Mouse (Mus musculus) spleen, postnatal 36 days (tissue): ENCODE results near the gene Ilkap.
A peak's percentile ranks its signal among the peaks of the same experiment; 100 is the strongest.

Experiments used
- DNase-seq, 2 experiments: peaks; one replicate each; pipeline ENCODE4 v3.0.0; 2022; ENCODE audit warnings: low spot score in 2 of 2, mixed read lengths in 1 of 2

Ilkap gene

DNA sequence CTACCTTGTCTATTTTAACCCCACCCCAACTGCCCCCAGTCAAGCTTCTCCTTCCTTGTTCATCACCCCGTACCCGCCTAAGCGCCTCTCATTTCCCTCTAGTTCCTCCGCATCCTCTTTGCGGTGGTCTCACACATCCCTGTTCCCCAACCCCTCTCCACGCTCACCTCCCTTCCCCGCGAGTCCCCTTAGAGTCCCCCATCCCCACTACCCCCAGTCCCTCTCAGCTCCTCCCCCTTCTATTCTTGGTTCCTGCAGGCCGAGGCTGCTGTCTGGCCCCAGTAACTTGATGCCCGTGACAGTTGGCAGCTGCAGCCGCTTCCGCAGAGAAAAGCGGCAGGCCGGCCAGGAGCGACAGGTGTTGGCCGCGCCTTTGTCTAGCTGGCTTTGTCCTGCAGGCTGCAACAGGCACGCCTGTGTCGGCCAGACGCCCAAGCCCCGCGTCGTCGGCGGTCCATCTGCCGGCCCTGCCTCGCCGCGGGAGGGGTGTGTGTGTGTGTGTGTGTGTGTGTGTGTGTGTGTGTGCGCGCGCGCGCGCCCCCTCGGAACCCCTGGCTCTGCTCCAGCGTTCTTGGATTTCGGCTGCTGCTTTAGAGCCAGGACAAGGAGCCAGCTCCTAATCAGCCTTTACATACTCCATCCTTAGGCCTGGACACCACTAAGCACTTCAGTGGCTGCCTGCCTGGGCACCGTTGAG is 15.4 kb upstream of the Ilkap start, which contains the start of gene Hes6:
Hes6 (minus strand) TSS at position 141 of the 697 bp plus-strand sequence.
- DNase-seq, result peak; percentile 54 to 70

DNA sequence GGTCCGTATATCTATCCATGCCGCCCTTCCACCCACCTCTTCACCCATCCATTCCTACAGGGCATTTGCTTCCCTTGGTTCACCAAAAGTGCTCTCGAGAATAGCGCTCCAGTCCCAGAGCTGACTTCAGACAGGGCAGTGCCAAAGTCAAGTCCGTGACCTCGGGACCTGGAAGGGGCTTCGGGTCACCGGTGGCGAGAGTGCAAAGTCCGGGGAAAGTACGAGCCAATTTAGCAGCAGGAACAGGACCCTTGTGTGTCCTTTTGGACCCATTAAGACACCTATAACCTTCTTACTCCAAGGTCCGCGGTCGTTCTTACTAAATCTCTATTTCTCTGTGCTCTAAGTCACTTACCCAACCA is 14.9 kb upstream of the Ilkap start:
- DNase-seq, result no peak

DNA sequence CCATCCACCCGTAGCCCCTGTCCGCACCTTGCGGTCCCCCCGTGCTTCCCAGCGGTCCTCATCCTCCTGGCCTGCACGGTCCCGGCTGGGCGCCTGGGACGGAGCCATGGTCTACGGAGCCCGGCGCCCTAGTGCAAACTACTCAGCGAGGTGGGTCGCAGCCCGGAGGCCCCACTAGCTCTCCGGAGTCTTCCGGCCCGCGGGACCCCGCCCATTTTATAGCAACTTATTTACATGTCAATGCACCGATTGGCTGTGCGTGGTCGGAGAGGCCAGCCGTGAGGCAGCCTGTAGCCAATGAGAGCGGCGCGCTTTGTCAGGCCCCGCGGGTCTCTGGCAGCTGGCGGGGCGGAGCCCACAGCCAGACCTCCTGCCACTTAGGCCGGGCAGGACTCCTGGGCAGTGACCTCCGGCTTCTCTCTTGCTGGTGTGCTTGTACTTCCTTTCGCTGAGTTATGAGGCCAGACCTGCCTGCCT is 14.5 kb upstream of the Ilkap start:
- peak; percentile 97 for DNase-seq

DNA sequence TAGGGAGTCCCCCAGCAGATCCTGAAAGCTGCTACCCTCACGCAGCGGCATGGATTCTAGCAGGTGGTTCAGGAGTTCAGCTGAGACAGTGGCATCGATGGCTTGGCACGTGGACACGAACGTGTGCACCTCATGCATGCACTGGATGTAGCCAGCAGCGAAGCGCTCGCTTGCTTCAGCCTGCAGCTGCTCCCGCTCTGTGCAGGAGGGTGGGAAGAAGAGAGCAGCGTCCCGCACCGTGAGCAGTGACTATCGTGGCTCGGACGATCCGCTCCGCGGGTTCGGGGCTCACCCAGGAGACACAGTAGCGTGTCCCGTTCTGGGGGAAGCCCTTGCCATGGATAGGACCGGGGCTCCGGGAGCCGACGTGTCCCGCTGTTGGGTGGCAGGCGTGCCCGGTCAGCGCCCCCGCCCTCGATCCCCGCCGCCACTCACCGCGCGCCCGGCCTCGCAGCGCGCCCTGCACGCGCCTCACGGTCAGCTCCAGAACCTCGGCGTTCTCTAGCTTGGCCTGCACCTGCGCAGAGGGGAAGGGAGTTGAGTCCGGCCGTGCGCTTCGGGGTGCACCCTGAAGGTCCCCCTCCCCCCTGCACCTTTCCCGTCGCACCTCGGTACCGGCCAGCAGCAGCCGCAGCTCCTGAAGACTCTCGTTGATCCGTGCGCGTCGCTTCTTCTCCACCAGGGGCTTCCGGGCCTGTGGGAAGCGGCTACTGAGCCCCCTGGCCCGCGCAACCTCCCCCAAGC is 13.8 kb upstream of the Ilkap start:
- DNase-seq, result peak; percentile 34 to 43

DNA sequence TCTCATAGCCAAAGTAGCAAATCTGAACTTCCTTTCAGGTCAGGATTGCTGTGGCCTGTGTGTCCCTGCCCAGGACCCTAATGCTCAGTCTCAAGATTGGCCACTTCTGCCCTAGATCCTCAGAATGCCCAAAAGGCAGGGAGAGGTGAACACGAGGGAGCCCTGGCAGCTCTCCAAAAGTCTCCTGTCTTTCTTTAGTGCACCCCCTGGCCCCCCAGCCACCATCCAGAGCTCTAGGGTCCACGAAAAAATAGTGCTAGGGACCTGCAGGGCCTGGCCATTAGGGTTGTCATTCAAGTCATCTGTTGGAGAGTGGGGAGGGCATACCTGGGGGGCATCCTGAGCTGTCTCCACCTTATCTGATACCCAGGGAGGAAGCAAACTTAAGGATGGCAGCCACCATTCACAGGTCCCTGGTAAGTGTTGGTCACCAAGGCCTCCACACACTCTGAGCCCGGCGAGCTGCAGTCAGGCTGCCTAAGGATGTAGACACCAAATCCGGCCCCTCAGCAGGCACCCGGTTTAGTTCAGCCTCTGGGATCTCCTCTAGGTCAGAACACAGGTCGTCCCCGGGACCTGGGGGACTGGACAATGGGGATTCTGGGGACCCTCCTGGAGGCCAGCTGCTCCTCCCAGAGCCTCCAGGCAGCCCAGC is 13.1 kb upstream of the Ilkap start:
- no peak for DNase-seq

DNA sequence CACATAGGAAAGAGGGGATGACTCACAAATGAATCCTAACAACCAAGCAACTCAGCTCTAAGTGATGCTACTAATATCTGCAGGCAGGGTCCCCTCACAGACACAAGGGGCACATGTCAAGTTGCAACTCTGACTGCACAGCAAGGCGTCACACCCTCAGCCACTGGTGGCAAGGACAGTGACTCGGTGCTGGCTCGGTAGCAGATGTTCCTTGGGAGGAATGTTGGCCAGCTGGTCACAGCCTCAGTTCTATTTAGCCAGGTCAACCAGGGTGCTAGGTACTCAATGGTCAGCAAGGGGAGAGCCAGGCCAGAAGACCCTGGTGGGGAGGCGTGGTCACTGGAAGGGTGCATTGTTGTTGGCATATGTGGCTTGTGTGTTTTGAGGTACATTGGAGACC is 9.2 kb upstream of the Ilkap start:
- DNase-seq, result no peak

DNA sequence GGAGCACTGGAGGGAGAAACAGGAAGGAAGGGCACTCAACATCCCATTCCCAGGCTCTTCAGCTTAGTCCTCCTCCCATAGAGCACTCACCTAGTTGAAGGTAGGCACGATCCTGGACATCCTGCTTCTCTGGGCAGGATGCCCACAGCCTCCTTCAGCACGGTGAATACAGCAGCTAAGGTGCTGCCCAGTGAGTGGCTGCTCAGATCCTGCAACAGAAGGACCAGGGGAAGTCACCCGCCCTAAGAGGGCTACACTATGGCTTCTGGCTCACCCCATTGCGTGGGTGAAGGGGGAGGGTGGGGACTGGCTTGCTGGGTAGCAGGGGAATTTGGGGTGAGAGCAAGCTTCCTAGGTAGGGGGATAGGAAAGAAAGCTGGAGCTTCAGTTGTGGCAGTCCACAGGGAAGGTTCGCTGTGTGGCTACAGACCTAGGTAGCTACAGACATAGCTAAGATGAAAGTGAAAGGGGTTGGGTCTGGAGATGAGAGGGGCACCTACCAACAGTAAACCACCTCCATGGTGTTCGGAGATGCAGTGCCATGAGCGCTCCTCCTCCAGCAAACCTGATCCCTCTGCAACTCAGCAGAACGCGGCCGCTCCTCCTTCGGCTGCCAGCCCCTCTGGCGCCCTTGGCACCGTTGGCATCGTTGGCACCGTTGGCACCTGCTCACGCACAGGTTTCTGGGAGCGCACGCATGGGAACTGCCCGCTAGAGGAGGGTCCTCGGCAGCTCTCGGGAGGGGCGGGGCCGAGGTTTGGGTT is 7.0 kb upstream of the Ilkap start:
- DNase-seq, result no peak

DNA sequence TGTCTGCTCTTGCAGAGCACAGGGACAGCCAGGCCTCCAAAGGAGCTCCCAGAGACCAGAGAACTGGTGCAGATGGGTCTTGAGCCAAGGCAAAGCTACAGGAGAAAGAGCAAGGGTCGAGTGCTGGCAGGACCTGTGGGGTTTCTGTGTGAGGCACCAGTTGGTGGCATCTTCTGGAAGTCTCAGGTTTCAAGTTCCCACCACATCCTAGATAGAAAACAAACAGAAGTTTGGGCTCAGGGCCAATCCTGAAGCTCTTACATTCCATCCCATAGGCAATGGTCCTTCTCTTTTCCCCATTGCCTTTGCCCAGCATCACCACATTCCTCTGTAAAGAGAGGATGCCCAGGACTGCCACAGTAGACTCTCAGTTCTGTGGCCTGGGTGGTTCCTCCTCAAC is 6.4 kb upstream of the Ilkap start:
- no peak for DNase-seq

DNA sequence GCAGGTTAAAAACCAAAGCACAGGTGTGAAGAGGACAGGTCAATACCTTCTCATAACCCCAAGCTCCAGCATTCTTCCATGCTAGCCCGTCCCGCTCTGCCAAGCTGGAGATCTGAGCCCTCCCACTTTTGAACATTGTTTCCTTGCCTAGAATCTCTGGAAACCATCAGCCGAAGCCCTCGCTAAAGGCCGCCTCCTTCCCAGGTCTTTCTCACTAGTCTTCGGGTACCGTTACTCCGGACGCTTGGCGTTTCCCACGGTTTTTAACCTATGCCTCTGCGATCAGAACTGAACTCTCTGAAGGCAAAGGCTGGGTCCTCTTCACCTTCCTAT is 722 bp downstream of the Ilkap start:
- peak in 1 of 2 experiments; percentile 9 for DNase-seq

DNA sequence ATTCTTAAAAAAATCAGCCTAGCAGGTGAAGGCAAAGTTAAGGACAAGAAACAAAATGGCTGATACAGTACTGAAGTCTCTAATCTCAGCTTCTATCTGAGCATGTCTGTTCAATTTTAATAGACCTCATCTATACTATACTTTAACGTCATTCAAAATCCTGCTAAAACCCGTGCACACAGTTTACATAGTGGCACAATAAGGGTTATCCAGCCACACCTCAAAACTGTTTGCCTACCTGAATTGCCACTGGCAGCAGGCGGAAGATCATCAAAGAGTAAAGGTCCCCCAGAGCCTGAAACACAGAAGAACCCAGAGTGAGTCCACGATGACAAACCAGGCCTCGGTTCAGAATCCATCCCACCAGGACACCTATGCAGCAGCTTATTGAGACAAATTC is 8.2 kb downstream of the Ilkap start:
- DNase-seq, result no peak

DNA sequence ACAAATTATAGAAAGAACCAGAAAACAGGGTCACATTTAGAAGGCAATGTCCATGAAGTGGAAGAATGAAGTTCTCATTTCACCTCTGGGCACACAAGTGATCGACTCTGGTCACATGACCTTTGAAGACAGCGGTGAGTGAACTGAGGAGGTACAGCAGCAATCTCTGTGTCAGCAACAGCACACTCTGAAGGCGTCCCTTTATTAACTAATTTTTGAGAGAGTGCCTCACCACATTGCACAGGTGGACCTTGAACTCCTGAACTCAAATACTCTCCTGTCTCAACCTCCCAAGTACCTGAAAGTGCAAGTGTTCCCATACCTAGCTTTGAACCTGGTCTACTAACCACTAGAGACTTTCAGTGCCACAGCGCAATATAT is 17.5 kb downstream of the Ilkap start:
- no peak for DNase-seq

DNA sequence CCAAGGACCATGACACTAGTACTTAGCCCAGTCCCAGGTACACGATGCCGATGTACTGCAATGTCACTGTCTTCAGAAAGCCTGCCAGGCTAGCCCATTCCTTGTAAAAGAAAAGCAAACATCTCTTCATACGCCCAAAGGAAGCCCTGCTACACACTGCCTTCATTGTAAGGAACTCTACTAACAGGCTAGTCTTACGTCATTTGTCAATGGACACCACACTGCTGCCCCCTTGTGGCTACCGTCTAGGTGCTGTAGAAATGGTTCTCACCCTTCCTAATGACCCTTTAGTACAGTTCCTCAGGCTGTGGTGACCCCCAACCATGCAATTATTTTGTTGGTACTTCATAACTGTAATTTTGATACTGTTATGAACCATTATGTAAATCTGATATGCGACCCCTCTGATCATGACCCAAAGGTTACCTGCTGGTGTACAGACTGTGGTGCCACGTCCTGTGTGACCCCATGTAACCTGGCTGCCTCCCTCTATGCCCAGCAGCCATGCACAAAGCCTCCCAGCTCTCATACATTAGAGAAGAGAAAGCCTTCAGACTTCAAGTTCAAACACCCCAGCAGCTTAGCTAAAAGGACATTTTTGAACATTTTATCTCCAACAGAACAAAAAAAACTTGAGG is 18.0 kb downstream of the Ilkap start:
- DNase-seq, result peak; percentile 52 to 62

DNA sequence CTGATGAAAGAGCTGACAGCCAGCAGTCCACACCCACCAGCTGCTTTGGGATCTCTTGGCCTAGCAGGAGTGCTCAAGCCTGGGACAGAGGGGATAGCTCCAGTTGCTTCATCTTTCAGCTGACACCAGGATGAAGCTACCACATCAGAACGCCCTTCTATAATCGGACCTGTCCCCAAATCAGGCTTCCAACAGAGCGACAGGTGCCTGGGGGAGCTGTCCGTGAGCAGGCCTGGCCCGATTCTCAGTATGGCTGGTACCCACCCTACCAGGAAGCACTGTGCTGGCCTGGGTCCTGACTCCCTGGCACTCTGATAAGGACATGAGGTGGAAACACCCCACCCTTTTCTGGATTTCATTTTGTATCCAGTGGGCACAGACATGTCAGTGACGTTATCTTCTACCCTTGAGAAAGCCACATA is 25.2 kb downstream of the Ilkap start:
- DNase-seq, result peak; percentile 16 to 45

DNA sequence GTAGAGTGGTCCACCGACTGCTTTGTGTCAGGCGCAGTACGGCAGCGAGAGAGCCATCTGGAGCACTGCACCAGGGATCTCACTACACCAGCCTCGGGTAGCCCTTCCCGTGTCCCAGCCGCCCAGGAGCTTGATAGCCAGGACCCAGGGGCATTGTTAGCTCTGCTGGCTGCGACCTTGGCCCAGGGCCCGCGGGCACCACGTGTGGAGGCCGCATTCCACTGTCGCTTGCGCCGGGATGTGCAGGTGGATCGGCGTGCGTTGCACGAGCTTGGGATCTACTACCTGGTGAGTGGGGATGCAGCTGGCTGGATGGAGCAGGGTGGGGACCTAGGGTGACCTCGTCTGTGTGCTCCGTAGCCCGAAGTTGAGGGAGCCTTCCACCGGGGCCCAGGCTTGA is 28.6 kb downstream of the Ilkap start:
- DNase-seq, result no peak

DNA sequence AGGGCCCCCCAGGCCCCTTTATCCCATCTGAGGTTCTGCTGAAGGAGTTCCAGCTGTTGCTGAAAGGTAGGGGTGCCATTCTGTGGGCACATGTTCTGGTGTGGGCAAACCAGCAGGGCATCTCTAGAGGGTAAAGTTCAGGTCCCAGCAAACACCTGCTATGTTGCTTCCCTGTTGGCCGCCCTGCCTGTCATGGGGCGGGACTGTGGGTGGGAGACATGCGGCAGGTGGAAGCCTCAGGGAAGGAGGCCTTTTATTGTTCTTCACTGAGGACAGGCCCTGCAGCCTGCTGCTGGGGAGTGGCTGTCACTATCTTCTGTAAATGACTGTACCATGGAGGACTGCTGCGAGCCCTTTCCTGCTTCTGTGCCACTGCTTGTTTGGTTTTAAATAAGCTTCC is 29.2 kb downstream of the Ilkap start:
- no peak for DNase-seq

DNA sequence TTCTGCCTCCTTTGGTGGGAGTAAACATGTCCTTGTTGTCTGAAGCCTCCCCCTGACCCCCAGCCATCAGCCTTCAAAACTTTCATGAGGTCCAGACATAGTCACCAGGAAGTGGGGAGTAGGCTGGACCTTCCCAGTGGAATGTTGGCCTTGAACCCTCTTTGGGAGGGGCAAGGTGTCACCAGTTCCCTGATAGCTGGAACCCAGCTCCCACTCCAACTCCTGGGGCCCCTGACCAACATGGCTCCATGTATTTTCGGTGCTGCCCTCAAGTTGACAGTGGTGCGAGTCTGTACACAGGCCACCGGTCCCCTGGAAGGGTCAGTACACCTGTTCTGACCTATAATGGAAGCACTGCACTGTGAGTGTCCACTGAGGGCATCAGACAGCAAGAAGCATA is 31.3 kb downstream of the Ilkap start:
- DNase-seq, result no peak

DNA sequence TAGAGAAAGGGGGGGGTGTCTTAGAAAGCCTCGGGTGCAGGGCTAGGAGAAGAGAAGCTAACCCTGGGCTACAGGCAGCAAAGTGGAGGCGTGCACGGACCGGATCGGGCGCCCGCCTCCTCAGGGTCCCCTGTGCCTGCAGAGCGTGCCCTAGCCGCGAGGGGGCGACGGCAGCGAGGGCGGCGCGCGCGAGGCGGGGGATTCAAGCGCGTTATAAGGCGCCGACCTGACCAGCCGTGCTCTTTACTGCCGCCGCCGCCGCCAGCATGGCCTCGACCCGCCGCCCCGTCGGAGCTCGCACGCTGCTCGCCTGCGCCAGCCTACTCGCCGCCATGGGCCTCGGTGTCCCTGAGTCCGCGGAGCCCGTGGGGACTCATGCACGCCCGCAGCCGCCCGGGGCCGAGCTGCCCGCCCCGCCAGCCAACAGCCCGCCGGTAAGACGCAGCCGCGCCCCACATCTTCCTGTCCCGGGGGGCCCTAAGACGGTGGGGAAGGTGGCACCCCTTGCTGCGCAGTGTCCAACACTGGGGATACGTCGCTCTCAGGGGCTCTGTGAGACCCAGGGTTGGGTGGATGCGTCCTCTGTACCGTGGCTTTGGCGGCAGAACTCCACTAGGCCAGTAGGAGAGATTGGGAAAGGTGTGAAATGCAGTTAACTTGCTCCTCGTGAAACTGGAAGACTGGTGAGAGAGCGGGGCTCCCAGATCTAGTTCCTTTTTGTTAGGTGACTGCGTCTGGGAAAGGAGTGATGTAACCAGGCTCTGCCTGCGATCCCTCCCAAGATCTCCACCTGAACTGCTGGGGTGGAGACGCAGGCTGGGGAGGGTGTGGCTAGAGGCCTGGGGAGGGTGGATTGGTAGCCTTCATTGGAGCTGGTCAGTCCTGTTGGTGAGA is 32.2 kb downstream of the Ilkap start, which contains the start of gene Erfe:
Erfe (plus strand) TSS at position 216 of the 894 bp plus-strand sequence.
- DNase-seq, result peak; percentile 66 to 70

DNA sequence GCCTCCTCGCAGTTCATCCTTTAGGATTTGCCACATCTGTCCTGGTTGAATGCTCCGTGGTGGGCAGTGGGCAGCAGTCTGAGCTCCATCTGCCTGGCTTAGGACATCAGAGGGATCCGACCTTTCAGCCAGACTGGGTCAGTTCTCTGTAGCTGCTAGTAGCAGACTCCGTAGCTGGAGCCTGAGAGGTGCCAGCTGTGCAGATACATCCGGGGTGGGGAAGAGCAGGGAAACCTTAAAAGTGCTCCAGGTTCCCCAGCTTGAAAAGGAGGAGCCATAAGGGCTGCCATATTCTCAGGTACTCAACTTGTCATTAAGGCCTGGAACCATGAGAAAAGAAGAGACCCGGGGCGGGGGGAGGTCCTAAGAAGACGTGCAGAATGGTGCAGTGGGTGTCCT is 32.8 kb downstream of the Ilkap start:
- DNase-seq, result no peak

DNA sequence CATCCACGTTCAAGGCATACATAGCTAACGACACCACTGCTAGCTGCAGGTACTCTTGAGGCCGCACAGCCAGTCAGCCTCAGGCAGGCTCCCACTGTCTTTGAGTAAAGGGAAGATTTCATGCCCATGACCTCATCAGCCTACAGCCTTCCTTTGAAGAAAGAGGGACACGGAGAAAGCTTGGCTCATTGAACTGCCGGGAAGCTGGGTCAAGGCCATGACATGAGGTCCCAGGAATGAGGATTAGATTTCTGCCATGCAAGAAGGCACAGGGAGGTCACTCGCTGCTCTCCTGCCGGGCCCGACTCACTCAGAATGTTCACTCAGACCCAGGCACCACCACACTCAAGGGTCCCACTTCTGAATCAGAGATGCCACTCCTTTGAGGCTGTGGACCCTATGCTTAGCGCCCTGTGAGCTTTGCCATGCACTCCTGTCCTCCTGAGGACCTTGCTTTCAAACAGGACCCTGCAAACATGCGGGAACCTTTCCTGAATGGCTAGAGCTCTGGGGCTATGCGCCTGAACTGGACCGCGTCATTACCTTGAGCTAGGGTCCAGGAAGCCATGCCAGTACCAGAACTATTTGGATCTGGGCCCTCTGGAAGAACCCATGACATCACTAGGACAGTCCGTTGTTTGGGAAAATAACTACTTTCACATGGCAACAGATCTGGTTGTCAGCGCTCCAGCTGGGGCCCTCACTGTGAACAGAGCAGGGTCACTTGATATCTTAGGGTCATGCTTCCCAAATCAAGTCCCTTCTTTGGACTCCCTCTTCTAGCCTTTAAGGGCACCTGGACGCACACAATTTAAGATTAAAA is 33.6 kb downstream of the Ilkap start:
- no peak for DNase-seq

DNA sequence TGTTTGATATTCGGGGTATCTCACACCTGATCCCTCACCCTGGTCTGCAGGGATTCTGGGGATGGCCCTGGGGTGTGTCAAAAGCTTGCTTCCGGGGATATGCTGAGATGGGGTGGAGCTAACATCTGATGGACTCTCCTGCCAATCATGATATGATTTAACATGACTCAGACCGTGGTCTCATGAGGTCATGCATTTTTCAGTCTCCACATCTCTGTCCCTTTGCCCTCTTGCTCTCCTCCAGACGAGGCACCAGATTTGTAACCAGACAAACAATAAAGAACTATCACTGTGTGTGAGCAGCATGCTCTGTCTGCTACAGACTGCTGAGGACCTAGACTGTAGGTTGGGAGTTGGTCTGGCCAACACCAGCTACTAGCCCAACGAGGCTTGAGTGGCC is 36.5 kb downstream of the Ilkap start:
- DNase-seq, result no peak
